Mouse (Mus musculus) liver, embryonic 16.5 days (tissue): ENCODE measurements around the gene Dirc2. TPM values are rescaled to one million over a fixed set of nuclear protein-coding genes. Genes with fewer than 3 reads are reported as not detected.

Experiments used
- ATAC-seq: fragments of 200-750 bp; cut with Nextera tagmentation; 2 replicates; pipeline ENCODE4 v1.8.0; 2017; ENCODE audit warnings: low read depth, mild to moderate bottlenecking, moderate number of reproducible peaks, moderate library complexity
- H3K27ac ChIP-seq: fragments of 300-500 bp; sonication (generic); 2 replicates; pipeline ENCODE4 v1.5.1; 2014; ENCODE audit warnings: mild to moderate bottlenecking, low read length
- H3K27me3 ChIP-seq: fragments of 300-500 bp; sonication (generic); 2 replicates; pipeline ENCODE4 v1.6.1; 2014; ENCODE audit warnings: low read depth, low read length, mixed read lengths; ENCODE audit not compliant: control insufficient read depth, insufficient read depth
- H3K36me3 ChIP-seq: fragments of 300-500 bp; sonication (generic); 2 replicates; pipeline ENCODE4 v1.6.1; 2014; ENCODE audit warnings: mild to moderate bottlenecking; ENCODE audit not compliant: control insufficient read depth, insufficient read depth
- H3K4me1 ChIP-seq: fragments of 300-500 bp; sonication (generic); 2 replicates; pipeline ENCODE4 v1.6.1; 2014; ENCODE audit warnings: low read depth, low read length, mixed read lengths; ENCODE audit not compliant: control insufficient read depth
- H3K4me2 ChIP-seq: fragments of 300-500 bp; sonication (generic); 2 replicates; pipeline ENCODE4 v1.6.1; 2014; ENCODE audit warnings: low read depth, low read length, mixed read lengths
- H3K4me3 ChIP-seq: fragments of 300-500 bp; sonication (generic); 2 replicates; pipeline ENCODE4 v1.5.1; 2014; ENCODE audit warnings: low read depth, mild to moderate bottlenecking, low read length
- H3K9ac ChIP-seq: fragments of 300-500 bp; sonication (generic); 2 replicates; pipeline ENCODE4 v1.6.1; 2014; ENCODE audit warnings: low read depth, low read length
- H3K9me3 ChIP-seq: fragments of 300-500 bp; sonication (generic); replicated peaks from 2 replicates; pipeline ENCODE4 v1.6.1; 2016; ENCODE audit warnings: low read length; ENCODE audit not compliant: control insufficient read depth
- WGBS: fragments of 180-500 bp; shearing (Covaris S2); extraction: QIAGEN DNeasy Blood & Tissue Kit; methylation state at CpG from one replicate; pipeline ENCODE4 v1.1.7; 2014; ENCODE audit not compliant: insufficient replicate concordance; 5-methylcytosine and 5-hydroxymethylcytosine counted together
- polyA plus RNA-seq: library from polyadenylated mRNA; unstranded; fragments of >200 nt; fragmentation: Nextera tagmentation; extraction: Ambion mirVana; gene quantifications from 2 replicates; pipeline ENCODE4 v1.2.1, GENCODE M21; 2015

Gene Dirc2
- polyA plus RNA-seq, result 4.4 and 4.6 TPM in 2 replicates

- Histone ChIP-seq H3K4me1 (peaks cover 54% of the 10 kb centered on the region), H3K27me3 (no peaks in the 10 kb centered on the region), H3K36me3 (no peaks in the 10 kb centered on the region), H3K27ac (peak within 1 kb of the TSS; percentile 92), H3K9me3 (no peaks in the 10 kb centered on the region), H3K4me3 (peak within 1 kb of the TSS; percentile 83), H3K9ac (peak within 1 kb of the TSS; percentile 96), H3K4me2 (peak within 1 kb of the TSS; percentile 95)
- WGBS, result under 1% methylated on average over 77 of the region's 78 CpGs
- ATAC-seq, result peak; percentile 83
Observed at GRCm38 (mm10) chr16:35768785-35769642, at the start of gene Dirc2. Gene Dirc2, minus strand, starts transcription at chr16:35769356.

DNA sequence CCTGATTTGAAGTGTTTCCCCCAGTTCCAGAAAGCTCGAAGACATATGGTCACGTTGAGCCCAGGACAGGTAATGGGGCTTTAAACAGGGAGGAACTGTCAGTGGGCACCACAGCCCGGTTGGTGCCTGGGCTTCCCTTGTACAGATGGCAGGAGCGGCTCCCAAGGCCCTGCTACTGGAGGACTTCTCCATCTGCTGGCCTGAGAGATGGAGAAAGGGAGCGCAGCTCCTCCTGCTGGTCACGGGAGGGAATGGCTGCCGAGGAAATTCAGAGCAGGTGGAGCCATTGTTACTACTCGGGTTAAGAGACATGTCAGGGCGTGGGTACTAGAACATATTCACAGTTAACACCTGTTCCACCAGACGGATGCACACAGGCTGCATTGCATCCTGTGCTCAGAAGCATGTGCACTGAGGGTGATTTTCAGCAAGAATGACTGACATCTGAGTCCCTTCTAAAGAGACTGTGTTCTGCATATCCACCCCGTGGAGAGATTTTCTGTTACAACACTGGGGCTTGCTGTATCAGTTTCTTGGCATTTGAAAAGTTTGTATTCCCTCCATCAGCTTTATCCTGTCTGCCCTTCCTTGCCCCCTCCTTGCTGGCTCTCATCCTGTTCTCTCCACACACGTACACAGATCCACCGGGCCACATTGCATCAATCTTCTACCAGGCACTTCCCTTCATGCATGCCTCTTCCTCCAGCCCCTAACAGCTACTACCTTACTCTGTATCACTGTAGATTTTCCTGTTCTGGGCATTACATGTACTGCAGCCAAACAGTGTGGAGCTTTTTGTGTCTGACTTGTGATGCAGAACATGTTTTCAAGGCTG is 48.3 kb upstream of the Dirc2 start:
- 31% methylated on average over 13 of the region's 13 CpGs for WGBS
- Histone ChIP-seq H3K27me3 (no peaks in the 10 kb centered on the region), H3K27ac (no peak overlapping the region), H3K9ac (no peak overlapping the region), H3K9me3 (no peaks in the 10 kb centered on the region), H3K4me2 (no peak overlapping the region), H3K36me3 (peaks cover 57% of the 10 kb centered on the region), H3K4me3 (no peak overlapping the region), H3K4me1 (no peaks in the 10 kb centered on the region)
- peak; percentile 81 for ATAC-seq

GRCm38 (mm10) chr16:35813119-35813518 is 44.0 kb upstream of the Dirc2 start:
- H3K4me3 ChIP-seq, result no peak overlapping the region
- no peaks in the 10 kb centered on the region for H3K9me3 ChIP-seq
- no peak overlapping the region for H3K4me2 ChIP-seq
- no peak overlapping the region for H3K27ac ChIP-seq
- no peaks in the 10 kb centered on the region for H3K27me3 ChIP-seq
- peaks cover 2% of the 10 kb centered on the region for H3K4me1 ChIP-seq
- WGBS, result 75% methylated on average over 3 of the region's 3 CpGs
- no peak for ATAC-seq
- no peak overlapping the region for H3K9ac ChIP-seq
- peaks cover 40% of the 10 kb centered on the region for H3K36me3 ChIP-seq

- Histone ChIP-seq H3K36me3 (peaks cover 11% of the 10 kb centered on the region; the same call in 1 of the 2 replicates), H3K4me3 (peak overlapping the region; percentile 54), H3K27me3 (no peaks in the 10 kb centered on the region), H3K9me3 (no peaks in the 10 kb centered on the region), H3K4me2 (peak overlapping the region; percentile 61), H3K9ac (peak overlapping the region; percentile 54), H3K27ac (peak overlapping the region; percentile 96), H3K4me1 (peaks cover 15% of the 10 kb centered on the region)
- ATAC-seq, result peak; percentile 85
- 59% methylated on average over 2 of the region's 2 CpGs for WGBS
Observed at GRCm38 (mm10) chr16:35808838-35809237, 39.7 kb upstream of the Dirc2 start.

GRCm38 (mm10) chr16:35807663-35807992 is 38.5 kb upstream of the Dirc2 start:
- Histone ChIP-seq H3K27me3 (no peaks in the 10 kb centered on the region), H3K4me1 (peaks cover 18% of the 10 kb centered on the region), H3K4me2 (peak overlapping the region; percentile 59), H3K36me3 (peaks cover 9% of the 10 kb centered on the region; the same call in 1 of the 2 replicates), H3K27ac (peak overlapping the region; percentile 96), H3K9ac (peak overlapping the region; percentile 29; the same call in 1 of the 2 replicates), H3K9me3 (no peaks in the 10 kb centered on the region), H3K4me3 (peak overlapping the region; percentile 46)
- peak; percentile 28; the same call in 1 of the 2 replicates for ATAC-seq
- WGBS, result 24% methylated on average over 4 of the region's 4 CpGs

DNA sequence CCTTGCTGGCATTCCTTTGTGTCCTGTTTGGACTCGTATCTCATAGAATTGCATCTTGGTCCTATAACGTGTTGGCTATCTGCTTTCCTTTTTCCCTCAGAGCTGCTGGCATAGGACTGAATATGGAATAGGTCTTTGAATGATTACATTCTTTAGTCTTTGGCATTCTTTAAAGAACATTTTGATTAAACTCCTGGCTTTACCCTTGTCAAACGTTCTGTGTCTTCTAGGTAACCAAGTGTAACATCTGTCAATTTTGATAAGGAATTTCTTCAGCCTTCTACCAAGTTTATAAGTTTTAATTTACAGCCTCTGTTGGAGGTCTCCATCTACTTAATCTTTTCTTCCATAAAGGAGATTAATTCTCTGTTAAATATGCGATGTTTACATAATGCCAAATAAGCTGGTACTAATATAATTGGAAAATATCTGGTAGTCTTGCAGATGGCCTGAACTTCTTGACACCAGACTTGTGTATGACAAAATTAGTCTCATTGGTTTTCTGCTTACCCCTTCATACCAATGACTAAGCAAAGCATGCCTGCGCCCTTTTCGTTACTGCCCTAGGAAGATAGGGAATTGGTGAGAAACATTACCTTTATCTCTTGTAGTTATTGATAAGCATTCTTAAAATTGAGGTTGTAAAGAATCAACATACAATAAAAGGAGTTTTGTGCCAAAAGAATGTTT is 38.0 kb upstream of the Dirc2 start:
- H3K4me3 ChIP-seq, result peak overlapping the region; percentile 46
- H3K4me2 ChIP-seq, result peak overlapping the region; percentile 59
- H3K4me1 ChIP-seq, result peaks cover 18% of the 10 kb centered on the region
- no peaks in the 10 kb centered on the region for H3K27me3 ChIP-seq
- H3K9ac ChIP-seq, result peak overlapping the region; percentile 45
- peak overlapping the region; percentile 96 for H3K27ac ChIP-seq
- no peaks in the 10 kb centered on the region for H3K9me3 ChIP-seq
- peak; percentile 83 for ATAC-seq
- peaks cover 9% of the 10 kb centered on the region for H3K36me3 ChIP-seq
- WGBS, result 28% methylated on average over 6 of the region's 6 CpGs

- H3K9me3 ChIP-seq, result no peaks in the 10 kb centered on the region
- peak overlapping the region; percentile 9; the same call in 1 of the 2 replicates for H3K27ac ChIP-seq
- no peak overlapping the region for H3K9ac ChIP-seq
- WGBS, result 82% methylated on average over 4 of the region's 4 CpGs
- H3K27me3 ChIP-seq, result no peaks in the 10 kb centered on the region
- peaks cover 3% of the 10 kb centered on the region; the same call in 1 of the 2 replicates for H3K36me3 ChIP-seq
- ATAC-seq, result no peak
- peaks cover 17% of the 10 kb centered on the region for H3K4me1 ChIP-seq
- H3K4me2 ChIP-seq, result no peak overlapping the region
- no peak overlapping the region for H3K4me3 ChIP-seq
Observed at GRCm38 (mm10) chr16:35803723-35804122, 34.6 kb upstream of the Dirc2 start.

DNA sequence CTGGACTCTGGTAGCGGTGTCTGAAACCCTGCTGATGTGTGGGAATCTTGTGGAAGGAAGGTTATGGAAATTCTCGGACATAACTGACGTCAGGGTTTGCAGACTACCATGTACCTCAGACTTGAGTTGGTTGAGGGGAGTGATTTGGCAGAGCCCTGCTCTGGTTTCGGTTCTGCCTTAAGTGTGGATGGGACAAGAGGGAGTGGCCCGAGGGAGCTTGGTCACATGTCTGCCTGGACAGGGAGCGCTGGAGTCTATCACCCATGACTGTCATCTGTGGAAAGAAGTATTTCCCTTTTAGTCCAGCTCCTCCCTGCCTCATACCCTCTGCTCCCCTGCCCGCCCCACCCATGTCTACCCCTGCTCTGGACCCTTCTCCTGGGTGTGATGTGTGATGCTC is 33.0 kb upstream of the Dirc2 start:
- Histone ChIP-seq H3K4me2 (no peak overlapping the region), H3K27me3 (no peaks in the 10 kb centered on the region), H3K9ac (no peak overlapping the region), H3K36me3 (peaks cover 3% of the 10 kb centered on the region; the same call in 1 of the 2 replicates), H3K4me3 (no peak overlapping the region), H3K4me1 (peaks cover 17% of the 10 kb centered on the region), H3K27ac (no peak overlapping the region), H3K9me3 (no peaks in the 10 kb centered on the region)
- no peak for ATAC-seq
- WGBS, result 87% methylated on average over 7 of the region's 7 CpGs
